Mouse (Mus musculus) heart, postnatal 0 days (tissue): Measurements from ENCODE around the gene Tef. TPM values are rescaled to one million over a fixed set of nuclear protein-coding genes. Genes with fewer than 3 reads are reported as not detected.

ENCODE experiments used
- ATAC-seq: fragments of 200-750 bp; cut with Nextera tagmentation; 2 replicates; pipeline ENCODE4 v1.8.0; 2017; ENCODE audit warnings: low read depth, moderate number of reproducible peaks, moderate library complexity; ENCODE audit not compliant: insufficient read depth
- DNase-seq: peaks from one replicate; pipeline ENCODE4 v3.0.0-alpha.2; 2016; ENCODE audit warnings: low spot score
- H3K27ac ChIP-seq: fragments of 300-500 bp; sonication (generic); 2 replicates; pipeline ENCODE4 v1.5.1; 2014; ENCODE audit warnings: low read depth, mild to moderate bottlenecking
- H3K27me3 ChIP-seq: fragments of 300-500 bp; sonication (generic); 2 replicates; pipeline ENCODE4 v1.6.1; 2014; ENCODE audit warnings: low read length, mixed read lengths; ENCODE audit not compliant: control insufficient read depth, insufficient read depth
- H3K36me3 ChIP-seq: fragments of 300-500 bp; sonication (generic); replicated peaks from 2 replicates; pipeline ENCODE4 v1.6.1; 2014; ENCODE audit warnings: low read length, mixed read lengths; ENCODE audit not compliant: control insufficient read depth, insufficient read depth
- H3K4me1 ChIP-seq: fragments of 300-500 bp; sonication (generic); 2 replicates; pipeline ENCODE4 v1.6.1; 2014; ENCODE audit warnings: antibody characterized with exemption; ENCODE audit not compliant: control insufficient read depth, insufficient read depth
- H3K4me2 ChIP-seq: fragments of 300-500 bp; sonication (generic); 2 replicates; pipeline ENCODE4 v1.6.1; 2014; ENCODE audit warnings: low read depth, mild to moderate bottlenecking, low read length, moderate library complexity
- H3K4me3 ChIP-seq: fragments of 300-500 bp; sonication (generic); 2 replicates; pipeline ENCODE4 v1.5.1; 2014; ENCODE audit warnings: low read depth, low read length
- H3K9ac ChIP-seq: fragments of 300-500 bp; sonication (generic); replicated peaks from 2 replicates; pipeline ENCODE4 v1.6.1; 2014; ENCODE audit warnings: low read depth, low read length, mixed read lengths
- H3K9me3 ChIP-seq: fragments of 300-500 bp; sonication (generic); replicated peaks from 2 replicates; pipeline ENCODE4 v1.6.1; 2016; ENCODE audit warnings: low read length; ENCODE audit not compliant: control insufficient read depth
- CTCF ChIP-seq: IDR thresholded peaks from 2 replicates; pipeline ENCODE4 v1.5.1; 2016; ENCODE audit warnings: antibody characterized with exemption, control low read depth, low read depth
- EP300 ChIP-seq: IDR thresholded peaks from 2 replicates; pipeline ENCODE4 v1.6.1; 2016; ENCODE audit warnings: antibody characterized with exemption, low read depth
- WGBS: fragments of 180-500 bp; shearing (Covaris S2); extraction: QIAGEN DNeasy Blood & Tissue Kit; methylation state at CpG from one replicate; pipeline ENCODE4 v1.1.7; 2014; 5-methylcytosine and 5-hydroxymethylcytosine counted together
- polyA plus RNA-seq: library from polyadenylated mRNA; unstranded; fragments of >200 nt; fragmentation: Nextera tagmentation; extraction: Ambion mirVana; gene quantifications from 2 replicates; pipeline ENCODE4 v1.2.1, GENCODE M21; 2015
- total RNA-seq: library from RNA; depleted of rRNA; stranded (reverse); fragments of >200 nt; gene quantifications from 2 replicates; pipeline ENCODE4 v1.2.3, GENCODE M21; 2014; ENCODE audit warnings: low replicate concordance

The Tef gene
- total and polyA plus RNA-seq, 2 experiments from 2014 or later, result 27.8 to 41.5 TPM

DNA sequence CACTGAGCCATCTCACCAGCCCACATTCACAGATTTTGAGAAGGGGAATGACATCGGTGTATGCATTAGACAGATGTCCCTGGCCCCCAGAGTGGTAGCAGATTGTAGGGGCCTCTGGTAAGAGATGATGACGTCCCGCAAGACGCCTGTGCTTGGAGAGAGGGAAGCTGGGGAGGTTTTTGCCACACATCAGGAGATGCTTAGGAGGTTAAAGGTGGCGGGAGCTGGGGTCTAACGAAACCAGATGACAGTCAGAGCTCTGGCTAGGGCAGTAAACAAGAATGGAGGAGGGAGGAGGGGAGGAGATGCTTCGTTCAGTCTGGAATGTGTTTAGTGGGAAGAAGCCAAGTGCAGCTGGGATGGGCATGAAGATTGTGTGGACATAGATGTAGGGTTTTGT lies 40.8 kb upstream of the Tef start:
- WGBS, result 87% methylated on average over 7 of the region's 7 CpGs
- Histone ChIP-seq H3K4me3 (no peak overlapping the region), H3K4me1 (no peaks in the 10 kb centered on the region), H3K4me2 (no peak overlapping the region), H3K27me3 (no peaks in the 10 kb centered on the region), H3K9me3 (no peaks in the 10 kb centered on the region), H3K9ac (no peak overlapping the region), H3K27ac (no peak overlapping the region), H3K36me3 (no peaks in the 10 kb centered on the region)
- TF ChIP-seq EP300, result no peak
- no peak for TF ChIP-seq CTCF
- no peak for DNase-seq
- no peak for ATAC-seq

DNA sequence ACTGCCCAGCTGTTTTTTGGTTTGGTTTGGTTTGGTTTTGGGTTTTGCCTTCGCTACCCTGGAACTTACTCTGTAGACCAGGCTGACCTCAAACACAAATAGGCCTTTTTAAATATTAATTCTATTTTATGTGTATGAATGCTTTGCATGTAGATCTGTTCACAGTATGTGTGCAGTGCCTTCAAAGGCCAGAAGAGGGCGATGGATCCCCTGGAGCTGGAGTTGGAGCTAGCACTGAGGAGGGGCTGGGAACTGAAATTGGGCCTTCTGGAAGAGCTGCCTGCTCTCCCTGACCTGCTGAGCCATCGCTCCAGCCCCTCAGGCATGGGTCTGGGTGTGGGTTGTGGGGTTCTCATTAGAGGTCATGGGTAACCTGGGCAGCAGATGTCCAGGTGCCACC lies 40.3 kb upstream of the Tef start:
- no peaks in the 10 kb centered on the region for H3K4me1 ChIP-seq
- H3K4me3 ChIP-seq, result no peak overlapping the region
- H3K27me3 ChIP-seq, result no peaks in the 10 kb centered on the region
- 82% methylated on average over 3 of the region's 3 CpGs for WGBS
- no peaks in the 10 kb centered on the region for H3K9me3 ChIP-seq
- no peak for DNase-seq
- H3K9ac ChIP-seq, result no peak overlapping the region
- ATAC-seq, result no peak
- H3K36me3 ChIP-seq, result no peaks in the 10 kb centered on the region
- TF ChIP-seq EP300 (no peak), CTCF (no peak; the same call in 1 of the 2 replicates)
- H3K4me2 ChIP-seq, result no peak overlapping the region
- H3K27ac ChIP-seq, result no peak overlapping the region

- Histone ChIP-seq H3K4me2 (no peak overlapping the region), H3K4me1 (no peaks in the 10 kb centered on the region), H3K36me3 (peaks cover 8% of the 10 kb centered on the region; the same call in 1 of the 2 replicates), H3K27me3 (no peaks in the 10 kb centered on the region), H3K4me3 (no peak overlapping the region), H3K27ac (no peak overlapping the region), H3K9me3 (no peaks in the 10 kb centered on the region), H3K9ac (no peak overlapping the region)
- TF ChIP-seq EP300 (no peak), CTCF (no peak)
- 80% methylated on average over 6 of the region's 6 CpGs for WGBS
- ATAC-seq (no peak), DNase-seq (no peak)
These were observed 37.6 kb upstream of the Tef start for GRCm38 (mm10) chr15:81764573-81764972.

DNA sequence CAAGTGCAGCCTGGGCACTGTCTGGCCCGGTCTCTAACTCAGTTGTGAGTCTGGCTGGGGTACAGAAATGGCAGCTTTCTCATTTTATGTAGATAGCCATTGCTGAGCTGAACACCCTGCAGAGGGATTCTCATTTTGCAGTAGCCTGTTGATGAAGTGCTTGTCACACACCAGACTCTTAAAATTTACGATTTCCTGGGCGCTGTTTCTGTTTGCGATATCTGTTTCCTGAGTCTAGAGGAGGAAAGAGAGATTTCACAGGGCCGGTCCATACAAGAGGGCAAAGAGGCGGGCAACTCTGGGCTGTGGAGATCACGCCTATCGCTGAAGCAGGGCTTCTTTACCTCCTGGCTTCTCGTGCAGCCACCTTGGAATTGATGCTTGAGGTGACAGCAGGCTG lies 36.6 kb upstream of the Tef start:
- Histone ChIP-seq H3K9ac (no peak overlapping the region), H3K9me3 (no peaks in the 10 kb centered on the region), H3K27ac (no peak overlapping the region), H3K27me3 (no peaks in the 10 kb centered on the region), H3K36me3 (peaks cover 16% of the 10 kb centered on the region; the same call in 1 of the 2 replicates), H3K4me3 (no peak overlapping the region), H3K4me1 (no peaks in the 10 kb centered on the region), H3K4me2 (no peak overlapping the region)
- TF ChIP-seq EP300 (no peak), CTCF (no peak)
- ATAC-seq (no peak), DNase-seq (no peak)
- 80% methylated on average over 9 of the region's 9 CpGs for WGBS

DNA sequence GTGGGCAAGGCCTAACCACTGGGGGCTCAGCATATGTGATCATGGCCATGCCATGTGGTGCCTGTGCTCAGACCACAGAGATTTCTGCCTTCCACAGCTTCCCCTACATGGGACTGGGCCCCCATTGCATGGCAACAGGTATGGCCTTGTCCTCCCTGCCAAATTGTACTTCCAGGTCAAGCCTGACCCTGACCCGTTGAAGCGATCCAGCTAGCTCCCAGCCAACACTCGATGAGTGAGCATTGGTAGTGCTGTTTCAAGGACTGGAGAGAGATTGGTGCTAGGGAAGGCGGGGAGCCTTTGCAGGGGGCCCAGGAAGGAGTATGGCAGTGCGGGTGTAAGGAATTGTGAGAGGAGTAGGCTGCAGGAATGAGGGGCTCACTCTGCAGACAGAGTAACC lies 35.8 kb upstream of the Tef start:
- Histone ChIP-seq H3K9me3 (no peaks in the 10 kb centered on the region), H3K4me1 (no peaks in the 10 kb centered on the region), H3K36me3 (peaks cover 18% of the 10 kb centered on the region), H3K27ac (no peak overlapping the region), H3K27me3 (no peaks in the 10 kb centered on the region), H3K4me2 (no peak overlapping the region), H3K4me3 (no peak overlapping the region), H3K9ac (no peak overlapping the region)
- 82% methylated on average over 5 of the region's 5 CpGs for WGBS
- DNase-seq, result no peak
- no peak for ATAC-seq
- TF ChIP-seq CTCF (no peak), EP300 (no peak)

GRCm38 (mm10) chr15:81769037-81769436 lies 33.2 kb upstream of the Tef start:
- Histone ChIP-seq H3K9me3 (no peaks in the 10 kb centered on the region), H3K4me3 (no peak overlapping the region), H3K4me2 (no peak overlapping the region), H3K27me3 (no peaks in the 10 kb centered on the region), H3K36me3 (peaks cover 42% of the 10 kb centered on the region), H3K27ac (no peak overlapping the region), H3K9ac (no peak overlapping the region), H3K4me1 (no peaks in the 10 kb centered on the region)
- DNase-seq, result no peak
- 70% methylated on average over 13 of the region's 13 CpGs for WGBS
- ATAC-seq, result no peak; the same call in 1 of the 2 replicates
- no peak for TF ChIP-seq CTCF
- TF ChIP-seq EP300, result no peak
